Mouse (Mus musculus): ENCODE results near the gene Gm4985.
"Not testable (repeated sequence)": the region's sequence is repeated elsewhere in the genome, so short reads cannot be mapped to it uniquely, and the experiment has no call there.

Gene Gm4985

DNA sequence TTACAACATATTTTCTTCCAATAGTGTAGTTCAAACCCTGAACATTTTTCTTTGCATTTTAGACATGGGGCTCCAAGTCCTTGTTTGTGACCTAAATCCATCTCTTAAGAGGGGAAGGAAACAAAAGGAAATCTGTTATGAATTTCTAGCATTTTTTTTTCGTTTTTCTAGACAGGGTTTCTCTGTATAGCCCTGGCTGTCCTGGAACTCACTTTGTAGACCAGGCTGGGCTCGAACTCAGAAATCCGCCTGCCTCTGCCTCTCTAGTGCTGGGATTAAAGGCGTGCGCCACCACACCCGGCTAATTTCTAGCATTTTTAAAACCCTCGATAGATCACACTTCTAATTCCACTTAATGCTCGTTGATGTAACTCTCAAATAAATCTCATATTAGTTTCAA is at the start of gene Gm4985:
Gene Gm4985, minus strand, starts transcription at position 101 of the 400 bp plus-strand sequence.
- CTCF ChIA-PET = not testable (repeated sequence)

DNA sequence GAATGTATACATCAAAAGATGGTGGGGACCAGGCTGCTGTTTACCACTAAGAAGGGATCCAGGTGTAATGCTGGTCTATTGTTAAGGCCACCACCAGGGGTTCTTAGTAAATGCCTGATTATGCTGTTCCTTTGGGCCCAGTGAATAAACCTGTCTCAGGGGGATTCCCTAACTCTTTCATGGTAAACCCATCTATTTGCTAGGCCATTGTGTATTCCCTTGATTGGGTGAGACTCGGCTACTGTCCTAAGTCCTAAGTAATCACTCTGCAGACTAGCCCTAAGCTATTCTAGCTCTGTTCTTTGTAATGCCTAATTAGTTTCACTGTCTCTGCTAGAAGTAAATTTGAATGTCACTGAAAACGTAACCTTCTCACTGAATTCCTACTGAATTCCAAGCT is 4.6 kb downstream of the Gm4985 start:
- CTCF ChIA-PET = no interaction called here
